Mouse (Mus musculus) retina, adult 2 months (tissue): ENCODE results near the gene Hsdl1.

Experiments used
- DNase-seq: peaks from one replicate; pipeline ENCODE4 v3.0.0-alpha.2; 2012; ENCODE audit warnings: low read depth, low spot score

The Hsdl1 gene

GRCm38 (mm10) chr8:119580441-119581161, 5.6 kb upstream of the Hsdl1 start:
- DNase-seq: no peak

- no peak for DNase-seq
Measured at GRCm38 (mm10) chr8:119579096-119579495, 4.1 kb upstream of the Hsdl1 start.

GRCm38 (mm10) chr8:119575366-119575726, 363 bp upstream of the Hsdl1 start:
- no peak for DNase-seq

GRCm38 (mm10) chr8:119572411-119572810, 2.6 kb downstream of the Hsdl1 start:
- no peak for DNase-seq

GRCm38 (mm10) chr8:119571135-119571534, 3.8 kb downstream of the Hsdl1 start:
- DNase-seq: no peak

- DNase-seq: no peak
Measured at GRCm38 (mm10) chr8:119569881-119570280, 5.1 kb downstream of the Hsdl1 start.

- DNase-seq: no peak
Measured at GRCm38 (mm10) chr8:119568951-119569350, 6.0 kb downstream of the Hsdl1 start.

- no peak for DNase-seq
Measured at GRCm38 (mm10) chr8:119568251-119568650, 6.7 kb downstream of the Hsdl1 start.

- no peak for DNase-seq
Measured at GRCm38 (mm10) chr8:119566367-119566766, 8.6 kb downstream of the Hsdl1 start.

GRCm38 (mm10) chr8:119563849-119564251, 11.1 kb downstream of the Hsdl1 start:
- DNase-seq: no peak

- DNase-seq: no peak
Measured at GRCm38 (mm10) chr8:119559402-119559720, 15.6 kb downstream of the Hsdl1 start.

- peak; percentile 96 for DNase-seq
Measured at GRCm38 (mm10) chr8:119558603-119559401, 16.2 kb downstream of the Hsdl1 start, which contains the start of gene Mbtps1. TSS of gene Mbtps1 (minus strand) at chr8:119558735.

- peak; percentile 65 for DNase-seq
Measured at GRCm38 (mm10) chr8:119557821-119558602, 17.0 kb downstream of the Hsdl1 start.

- no peak for DNase-seq
Measured at GRCm38 (mm10) chr8:119557132-119557531, 17.9 kb downstream of the Hsdl1 start.

GRCm38 (mm10) chr8:119555861-119556260, 19.1 kb downstream of the Hsdl1 start:
- DNase-seq: no peak

GRCm38 (mm10) chr8:119552967-119553366, 22.0 kb downstream of the Hsdl1 start:
- no peak for DNase-seq

GRCm38 (mm10) chr8:119548560-119549113, 26.3 kb downstream of the Hsdl1 start:
- DNase-seq: no peak

- no peak for DNase-seq
Measured at GRCm38 (mm10) chr8:119547019-119547691, 27.8 kb downstream of the Hsdl1 start.

- DNase-seq: no peak
Measured at GRCm38 (mm10) chr8:119545791-119546190, 29.2 kb downstream of the Hsdl1 start.

- no peak for DNase-seq
Measured at GRCm38 (mm10) chr8:119545180-119545579, 29.8 kb downstream of the Hsdl1 start.

GRCm38 (mm10) chr8:119544606-119545005, 30.4 kb downstream of the Hsdl1 start:
- no peak for DNase-seq
